Mouse (Mus musculus) heart, embryonic 11.5 days (tissue): ENCODE measurements around the gene Arhgap17. TPM values are rescaled to one million over a fixed set of nuclear protein-coding genes. Genes with fewer than 3 reads are reported as not detected.

Experiments
- ATAC-seq: fragments of 200-750 bp; cut with Nextera tagmentation; replicated peaks from 2 replicates; pipeline ENCODE4 v1.8.0; 2017; ENCODE audit warnings: moderate library complexity; ENCODE audit not compliant: insufficient number of reproducible peaks, low FRiP score, low TSS enrichment
- H3K27ac ChIP-seq: fragments of 300-500 bp; sonication (generic); 2 replicates; pipeline ENCODE4 v1.5.1; 2014; ENCODE audit warnings: mild to moderate bottlenecking, low read depth, low read length
- H3K27me3 ChIP-seq: fragments of 300-500 bp; sonication (generic); 2 replicates; pipeline ENCODE4 v1.6.1; 2014; ENCODE audit warnings: mild to moderate bottlenecking, low read length, mixed read lengths; ENCODE audit not compliant: control insufficient read depth, insufficient read depth
- H3K36me3 ChIP-seq: fragments of 300-500 bp; sonication (generic); 2 replicates; pipeline ENCODE4 v1.6.1; 2014; ENCODE audit warnings: mild to moderate bottlenecking, low read length, moderate library complexity, mixed read lengths; ENCODE audit not compliant: control insufficient read depth, insufficient read depth
- H3K4me1 ChIP-seq: fragments of 300-500 bp; sonication (generic); 2 replicates; pipeline ENCODE4 v1.6.1; 2014; ENCODE audit warnings: low read length; ENCODE audit not compliant: control insufficient read depth, insufficient read depth
- H3K4me2 ChIP-seq: fragments of 300-500 bp; sonication (generic); 2 replicates; pipeline ENCODE4 v1.6.1; 2014; ENCODE audit warnings: mild to moderate bottlenecking, moderate library complexity
- H3K4me3 ChIP-seq: fragments of 300-500 bp; sonication (generic); 2 replicates; pipeline ENCODE4 v1.5.1; 2014; ENCODE audit warnings: low read depth, low read length
- H3K9ac ChIP-seq: fragments of 300-500 bp; sonication (generic); 2 replicates; pipeline ENCODE4 v1.6.1; 2014; ENCODE audit warnings: mild to moderate bottlenecking, low read depth, low read length, moderate library complexity
- H3K9me3 ChIP-seq: fragments of 300-500 bp; sonication (generic); replicated peaks from 2 replicates; pipeline ENCODE4 v1.6.1; 2016; ENCODE audit warnings: low read length; ENCODE audit not compliant: control insufficient read depth
- WGBS: fragments of 180-500 bp; shearing (Covaris S2); extraction: QIAGEN DNeasy Blood & Tissue Kit; methylation state at CpG from one replicate; pipeline ENCODE4 v1.1.7; 2014; ENCODE audit not compliant: insufficient replicate concordance; 5-methylcytosine and 5-hydroxymethylcytosine counted together
- polyA plus RNA-seq: library from polyadenylated mRNA; unstranded; fragments of >200 nt; fragmentation: Nextera tagmentation; extraction: Ambion mirVana; gene quantifications from 2 replicates; pipeline ENCODE4 v1.2.1, GENCODE M21; 2014

Arhgap17 gene
- polyA plus RNA-seq, 1 experiment from 2014 or later, result 21.1 TPM

DNA sequence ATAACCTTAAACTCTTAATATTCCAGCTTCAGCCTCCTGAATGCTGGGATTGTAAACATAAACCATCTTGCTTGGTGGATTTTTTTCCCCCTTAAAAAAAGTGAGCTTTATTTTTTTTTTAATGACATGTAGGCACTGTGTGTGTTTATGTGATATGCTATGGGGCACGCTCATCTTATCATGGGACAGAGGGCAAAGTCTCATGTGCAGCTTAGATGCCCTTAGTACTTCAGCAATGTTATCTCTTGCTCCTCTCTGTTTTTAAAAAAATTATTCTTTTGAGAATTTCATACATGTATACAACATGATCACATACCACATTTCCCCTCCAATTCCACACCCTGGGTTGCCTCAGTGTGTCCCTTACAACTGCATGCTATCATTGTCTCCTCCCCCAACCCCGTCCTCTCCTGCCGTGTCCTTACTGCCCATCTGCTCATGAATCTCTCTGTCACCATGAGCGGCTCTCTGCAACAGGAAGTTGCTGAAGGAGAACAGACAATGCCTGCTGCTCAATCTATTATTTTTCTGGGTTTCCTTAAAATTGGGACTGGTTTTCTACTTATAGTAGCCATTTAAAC is 123.1 kb downstream of the Arhgap17 start:
- no peak overlapping the region for H3K9ac ChIP-seq
- no peaks in the 10 kb centered on the region for H3K27me3 ChIP-seq
- WGBS, result 40% methylated on average over 4 of the region's 4 CpGs
- ATAC-seq, result no peak
- H3K4me1 ChIP-seq, result peaks cover 15% of the 10 kb centered on the region; the same call in 1 of the 2 replicates
- H3K9me3 ChIP-seq, result no peaks in the 10 kb centered on the region
- no peaks in the 10 kb centered on the region for H3K36me3 ChIP-seq
- H3K4me2 ChIP-seq, result no peak overlapping the region
- no peak overlapping the region for H3K27ac ChIP-seq
- no peak overlapping the region for H3K4me3 ChIP-seq

DNA sequence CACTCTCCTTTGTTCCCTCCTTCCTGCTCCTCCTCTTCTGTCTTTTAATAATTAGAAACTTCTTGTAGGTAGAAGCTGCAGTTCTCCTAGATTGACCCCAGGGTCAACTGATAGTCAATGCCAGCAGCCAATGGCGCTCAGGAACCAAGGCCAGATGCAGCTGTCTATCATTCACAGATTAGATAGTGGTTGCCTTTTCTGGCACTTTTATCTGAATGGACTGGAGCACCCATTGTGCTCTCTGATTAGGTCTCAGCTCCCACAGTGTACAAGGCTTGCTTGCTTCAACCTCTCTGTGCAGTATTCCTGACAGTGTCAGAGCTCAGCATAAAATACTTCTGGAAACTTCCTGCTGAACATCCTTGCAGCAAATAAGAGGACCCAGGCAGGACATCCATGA is 124.9 kb downstream of the Arhgap17 start:
- H3K9me3 ChIP-seq, result no peaks in the 10 kb centered on the region
- no peak overlapping the region for H3K4me3 ChIP-seq
- no peaks in the 10 kb centered on the region for H3K27me3 ChIP-seq
- no peak for ATAC-seq
- no peak overlapping the region for H3K9ac ChIP-seq
- H3K4me2 ChIP-seq, result no peak overlapping the region
- peak overlapping the region; percentile 15; the same call in 1 of the 2 replicates for H3K27ac ChIP-seq
- H3K36me3 ChIP-seq, result no peaks in the 10 kb centered on the region
- WGBS, result 30% methylated on average over 1 of the region's 1 CpGs
- peaks cover 18% of the 10 kb centered on the region; the same call in 1 of the 2 replicates for H3K4me1 ChIP-seq

DNA sequence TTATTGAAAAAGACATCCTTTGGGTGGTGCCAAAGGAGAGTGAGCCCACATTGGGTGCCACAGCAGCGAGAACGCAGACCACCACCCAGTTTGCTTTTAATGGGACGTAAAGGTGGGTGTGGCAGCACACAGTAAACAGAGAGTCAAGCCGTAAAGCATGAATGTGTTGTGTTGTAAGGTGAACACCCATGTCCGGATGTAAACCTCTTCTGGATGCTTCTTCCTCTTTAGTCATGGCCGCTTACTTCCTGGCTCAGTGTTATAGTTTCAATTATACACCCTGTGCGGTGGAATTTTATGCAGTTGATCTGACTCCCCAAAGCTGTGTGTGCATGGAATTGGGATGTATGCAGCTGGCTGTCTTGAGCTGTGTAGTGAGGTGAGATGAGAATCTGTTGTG is 127.5 kb downstream of the Arhgap17 start:
- 88% methylated on average over 7 of the region's 7 CpGs for WGBS
- no peaks in the 10 kb centered on the region for H3K27me3 ChIP-seq
- no peak for ATAC-seq
- H3K9ac ChIP-seq, result no peak overlapping the region
- no peak overlapping the region for H3K4me2 ChIP-seq
- no peaks in the 10 kb centered on the region for H3K36me3 ChIP-seq
- H3K4me3 ChIP-seq, result no peak overlapping the region
- H3K9me3 ChIP-seq, result no peaks in the 10 kb centered on the region
- H3K27ac ChIP-seq, result no peak overlapping the region
- peaks cover 18% of the 10 kb centered on the region; the same call in 1 of the 2 replicates for H3K4me1 ChIP-seq

DNA sequence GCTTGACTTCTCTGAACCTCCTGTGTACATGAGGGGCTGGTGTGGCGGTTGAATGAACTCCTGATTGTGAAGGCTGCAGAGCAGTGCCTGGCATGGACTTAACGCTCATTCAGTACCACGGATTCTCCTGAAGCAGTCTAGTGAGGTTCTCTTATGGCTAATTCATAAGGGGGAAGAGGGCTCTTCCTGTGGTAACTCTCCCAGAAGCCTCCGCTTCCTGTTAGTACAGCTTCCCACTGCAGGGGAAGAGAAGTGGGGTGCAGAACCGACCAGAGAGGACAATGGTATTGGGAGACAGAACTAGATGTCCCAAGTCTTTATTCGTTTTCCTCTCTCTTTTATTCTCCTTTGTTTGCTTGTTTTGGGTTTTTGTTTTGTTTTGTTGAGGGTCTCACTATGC is 129.7 kb downstream of the Arhgap17 start:
- no peak overlapping the region for H3K4me2 ChIP-seq
- no peak overlapping the region for H3K27ac ChIP-seq
- ATAC-seq, result no peak
- WGBS, result 68% methylated on average over 6 of the region's 6 CpGs
- no peaks in the 10 kb centered on the region for H3K36me3 ChIP-seq
- no peak overlapping the region for H3K4me3 ChIP-seq
- no peaks in the 10 kb centered on the region for H3K9me3 ChIP-seq
- H3K27me3 ChIP-seq, result no peaks in the 10 kb centered on the region
- peaks cover 17% of the 10 kb centered on the region; the same call in 1 of the 2 replicates for H3K4me1 ChIP-seq
- no peak overlapping the region for H3K9ac ChIP-seq

DNA sequence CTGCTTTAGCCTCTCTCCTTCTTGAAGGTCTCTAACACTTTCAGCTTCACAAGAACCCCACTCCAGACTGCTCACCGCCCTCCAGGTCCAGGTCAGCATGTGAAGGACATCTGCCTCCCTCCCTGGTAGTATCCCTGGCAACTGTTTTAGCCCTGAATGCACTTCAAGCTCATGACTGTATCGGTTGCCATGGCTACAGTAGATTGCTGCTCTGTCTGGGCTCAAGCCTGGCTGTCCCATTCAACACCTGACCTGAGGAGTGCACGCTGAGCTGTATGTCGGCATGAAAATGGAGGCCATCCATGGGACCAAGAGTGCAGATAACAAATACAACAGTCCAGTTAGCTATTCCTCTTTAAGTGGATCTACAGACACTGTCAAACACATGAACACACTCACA is 131.1 kb downstream of the Arhgap17 start:
- Histone ChIP-seq H3K27ac (no peak overlapping the region), H3K4me3 (no peak overlapping the region), H3K4me1 (peaks cover 7% of the 10 kb centered on the region; the same call in 1 of the 2 replicates), H3K9me3 (no peaks in the 10 kb centered on the region), H3K9ac (no peak overlapping the region), H3K27me3 (no peaks in the 10 kb centered on the region), H3K36me3 (no peaks in the 10 kb centered on the region), H3K4me2 (no peak overlapping the region)
- WGBS, result 50% methylated on average over 4 of the region's 4 CpGs
- ATAC-seq, result 0 out of 2 replicates have a peak, but pooled peaks have one; percentile 39

DNA sequence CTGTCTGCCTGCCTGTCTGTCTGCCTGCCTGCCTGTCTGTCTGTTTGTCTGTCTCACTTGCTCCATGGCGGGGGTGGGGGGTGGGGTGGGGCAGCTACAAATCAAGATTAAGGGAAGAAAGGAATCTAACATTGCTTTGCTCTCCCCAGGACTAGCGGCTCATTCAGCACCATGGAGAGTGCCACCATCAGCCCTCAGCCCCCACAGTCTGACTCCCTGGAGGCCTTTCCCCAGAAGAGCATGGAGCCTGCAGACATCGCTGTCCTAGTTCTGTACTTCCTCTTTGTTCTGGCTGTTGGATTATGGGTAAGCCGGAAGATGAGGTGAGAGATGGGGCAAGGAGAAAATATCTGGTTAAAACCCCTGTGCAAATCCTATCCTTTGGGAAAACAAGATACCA is 134.3 kb downstream of the Arhgap17 start:
- Histone ChIP-seq H3K9ac (no peak overlapping the region), H3K4me3 (no peak overlapping the region), H3K27ac (no peak overlapping the region), H3K27me3 (no peaks in the 10 kb centered on the region), H3K4me1 (no peaks in the 10 kb centered on the region), H3K36me3 (no peaks in the 10 kb centered on the region), H3K4me2 (no peak overlapping the region), H3K9me3 (no peaks in the 10 kb centered on the region)
- WGBS, result 11% methylated on average over 4 of the region's 4 CpGs
- ATAC-seq, result no peak

Other genes with a start within 250 kb of the Arhgap17 start
- gene Tnrc6a, start 246.0 kb downstream of the Arhgap17 start, polyA plus RNA-seq, result 37.6 and 44.8 TPM in 2 replicates
- 0.42 TPM in 1 of 2 replicates, not detected in the other for gene Slc5a11, start 155.1 kb downstream of the Arhgap17 start, polyA plus RNA-seq
- 40.6 and 47.4 TPM in 2 replicates for gene Lcmt1, start 131 bp downstream of the Arhgap17 start, polyA plus RNA-seq
- gene Aqp8, start 92.4 kb upstream of the Arhgap17 start, polyA plus RNA-seq, result 4.5 and 5.2 TPM in 2 replicates
- 4.4 and 4.8 TPM in 2 replicates for gene Zkscan2, start 130.5 kb upstream of the Arhgap17 start, polyA plus RNA-seq